10 mouse cellular contexts compared by ENCODE assay signal in genomic region chr3:109323447-109324300, GRCm38 (mm10). TPM values are rescaled to one million over a fixed set of nuclear protein-coding genes. Genes with fewer than 3 reads are reported as not detected.
DNase-seq lines count a peak whose midpoint lies in the region; ATAC-seq lines count a peak whose summit lies in the region.
"Had no signal": no experiment of that assay in that cellular context is flagged by ENCODE, and none has a peak within 500 bp of the region (broad histone marks: within the 10 kb centered on the region; RNA-seq: fewer than 3 reads in every experiment).

No protein-coding gene starts in this region.

- ATAC-seq in inflammation-experienced regulatory T-cells, adult 6 months: peak; percentile 74
- ATAC-seq: forebrain, embryonic 16.5 days had no signal

- peak; percentile 62 for DNase-seq in CD4-positive helper T cell, adult 2 months (ENCODE audit: low read depth, low spot score)
- DNase-seq in ES-CJ7 (ENCODE audit: low read depth, low spot score): peak; percentile 28
- DNase-seq in thymus, postnatal 10 days (ENCODE audit: low spot score in 2 of 2): peak; percentile 45 to 70
- no peak for DNase-seq in layer of hippocampus, adult 11-12 months (ENCODE audit: low spot score)
- DNase-seq in ovary, postnatal 36 days (ENCODE audit: low spot score): no peak
- no peak for DNase-seq in right cerebral cortex, postnatal 25 days
- DNase-seq: adrenal gland, adult 8-10 months; gastrocnemius, postnatal 14 days had no signal

RNA-seq across cellular contexts. Expression of gene Vav3, which starts 16.8 kb away (rescaled TPM):
- 10 to 100 TPM in 1 of 3 experiments, 1 to 10 TPM in 2; 5.0 to 15.2 (median 9.9) TPM for polyA plus RNA-seq in inflammation-experienced regulatory T-cells, adult 6 months (2017; shearing (Covaris generic))

Comparison
In these comparisons a context has a peak if more than half of its experiments do, and no peak if none do; other contexts are left out.
1. DNase-seq: peak in CD4-positive helper T cell, adult 2 months (single experiment), ES-CJ7 (single experiment) and thymus, postnatal 10 days (2 of 2); none in layer of hippocampus, adult 11-12 months (single experiment), ovary, postnatal 36 days (single experiment) and right cerebral cortex, postnatal 25 days (single experiment).